Mouse (Mus musculus) midbrain, embryonic 14.5 days (tissue): ENCODE measurements at regions not wholly inside any gene's neighbourhood (a gene's known extent, or its start where the extent isn't known, plus 50 kb on each side); places are given as distances from the start of the nearest gene placed in this dataset.
A peak's percentile ranks its signal among the peaks of the same experiment; 100 is the strongest.

Source experiments
- ATAC-seq: fragments of 200-750 bp; cut with Nextera tagmentation; 2 replicates; pipeline ENCODE4 v1.8.0; 2017; ENCODE audit warnings: moderate number of reproducible peaks, moderate library complexity; ENCODE audit not compliant: low FRiP score, low TSS enrichment
- DNase-seq: peaks from one replicate; pipeline ENCODE4 v3.0.0-alpha.2; 2015
- H3K27ac ChIP-seq: fragments of 300-500 bp; sonication (generic); replicated peaks from 2 replicates; pipeline ENCODE4 v1.5.1; 2014; ENCODE audit warnings: mild to moderate bottlenecking, low read depth, low read length, moderate library complexity
- H3K27me3 ChIP-seq: fragments of 300-500 bp; sonication (generic); 2 replicates; pipeline ENCODE4 v1.6.1; 2014; ENCODE audit warnings: low read length, control low read depth, mixed read lengths; ENCODE audit not compliant: control insufficient read depth, insufficient read depth
- H3K36me3 ChIP-seq: fragments of 300-500 bp; sonication (generic); 2 replicates; pipeline ENCODE4 v1.6.1; 2014; ENCODE audit warnings: low read length, control low read depth; ENCODE audit not compliant: control insufficient read depth, insufficient read depth
- H3K4me1 ChIP-seq: fragments of 300-500 bp; sonication (generic); 2 replicates; pipeline ENCODE4 v1.6.1; 2014; ENCODE audit warnings: mild to moderate bottlenecking, antibody characterized with exemption, low read length, control low read depth; ENCODE audit not compliant: control insufficient read depth, insufficient read depth
- H3K4me2 ChIP-seq: fragments of 300-500 bp; sonication (generic); 2 replicates; pipeline ENCODE4 v1.6.1; 2014; ENCODE audit warnings: mild to moderate bottlenecking, low read length, moderate library complexity
- H3K4me3 ChIP-seq: fragments of 300-500 bp; sonication (generic); replicated peaks from 2 replicates; pipeline ENCODE4 v1.5.1; 2014; ENCODE audit warnings: low read depth, low read length
- H3K9ac ChIP-seq: fragments of 300-500 bp; sonication (generic); replicated peaks from 2 replicates; pipeline ENCODE4 v1.6.1; 2014; ENCODE audit warnings: mild to moderate bottlenecking, low read length, moderate library complexity
- H3K9me3 ChIP-seq: fragments of 300-500 bp; sonication (generic); 2 replicates; pipeline ENCODE4 v1.6.1; 2016; ENCODE audit warnings: low read length, control low read depth, mixed read lengths; ENCODE audit not compliant: control insufficient read depth
- WGBS: fragments of 180-500 bp; shearing (Covaris S2); extraction: QIAGEN DNeasy Blood & Tissue Kit; methylation state at CpG from one replicate; pipeline ENCODE4 v1.1.7; 2014; 5-methylcytosine and 5-hydroxymethylcytosine counted together

DNA sequence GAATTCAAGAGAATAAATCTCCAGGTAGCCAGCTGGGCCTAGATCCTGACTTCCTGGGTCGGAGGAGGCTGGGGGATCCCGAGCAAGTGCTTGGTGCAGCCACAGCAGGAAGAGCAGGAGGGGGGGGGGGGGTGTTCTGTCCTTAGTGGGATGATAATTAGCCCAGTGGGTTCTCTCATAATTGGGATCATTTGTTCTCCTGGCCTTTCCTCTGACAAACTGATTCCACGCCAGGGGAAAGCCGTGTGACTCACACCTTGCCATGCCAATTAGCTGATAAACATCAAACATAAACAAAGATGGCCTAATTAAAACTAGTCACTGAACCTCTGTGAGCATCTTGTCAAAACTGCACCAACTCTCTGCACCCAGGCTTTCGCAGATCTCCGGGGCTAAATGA, 55.5 kb upstream of the Pax6 start:
- no peak for ATAC-seq
- 69% methylated on average over 6 of the region's 6 CpGs for WGBS
- Histone ChIP-seq H3K27me3 (peaks cover 33% of the 10 kb centered on the region), H3K4me3 (no peak overlapping the region), H3K4me1 (peaks cover 11% of the 10 kb centered on the region; the same call in 1 of the 2 replicates), H3K4me2 (no peak overlapping the region), H3K27ac (no peak overlapping the region), H3K36me3 (no peaks in the 10 kb centered on the region), H3K9ac (no peak overlapping the region), H3K9me3 (no peaks in the 10 kb centered on the region)
- DNase-seq, result no peak

DNA sequence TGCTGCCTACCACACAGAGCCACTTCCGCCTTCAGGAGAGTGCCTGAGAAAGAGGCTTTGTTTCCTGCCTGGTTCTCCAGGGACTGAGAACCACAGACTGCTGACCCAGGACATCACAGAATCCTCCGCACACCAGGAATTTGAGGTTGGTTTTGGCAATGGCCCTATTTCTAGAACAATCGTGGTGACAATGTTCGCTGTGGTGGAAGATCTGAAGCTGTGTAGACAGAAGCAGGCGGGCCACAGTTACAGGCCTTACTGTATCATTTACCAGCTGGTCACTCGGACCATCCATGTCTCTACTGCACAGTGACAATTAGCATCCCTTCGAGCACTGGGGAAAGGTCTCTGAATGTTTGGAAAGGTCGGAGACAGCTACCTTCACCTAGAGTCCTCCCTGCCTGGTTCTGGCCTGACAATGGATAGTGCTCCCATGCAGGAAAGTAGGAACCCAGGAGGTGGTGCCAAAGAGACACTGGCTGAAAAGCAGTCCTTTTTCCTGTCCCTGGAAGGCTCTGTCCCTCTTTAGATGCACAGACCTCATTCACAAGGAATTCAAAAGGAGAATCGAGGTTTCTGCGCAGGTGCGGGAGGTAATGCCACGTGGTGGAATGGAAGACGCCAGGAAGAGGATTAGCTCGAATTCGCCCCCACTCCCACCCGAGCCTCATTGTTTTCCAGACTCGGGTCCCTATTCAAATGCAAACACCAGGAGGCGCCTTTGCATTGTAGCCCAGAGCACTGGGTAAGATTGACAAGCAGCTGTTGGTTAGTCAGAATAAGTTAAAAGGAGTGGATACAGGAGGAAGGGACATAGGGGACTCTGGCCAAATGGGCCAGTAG, 52.6 kb upstream of the Pax6 start:
- H3K27ac ChIP-seq, result no peak overlapping the region
- DNase-seq (peak; percentile 83), ATAC-seq (peak; percentile 71)
- H3K9me3 ChIP-seq, result no peaks in the 10 kb centered on the region
- 23% methylated on average over 18 of the region's 18 CpGs for WGBS
- H3K4me2 ChIP-seq, result peak overlapping the region; percentile 38
- 0 out of 2 replicates have a peak overlapping the region, but pooled peaks have one; percentile 28 for H3K9ac ChIP-seq
- peaks cover 9% of the 10 kb centered on the region for H3K27me3 ChIP-seq
- H3K4me1 ChIP-seq, result peaks cover 11% of the 10 kb centered on the region; the same call in 1 of the 2 replicates
- 0 out of 2 replicates have a peak overlapping the region, but pooled peaks have one; percentile 4 for H3K4me3 ChIP-seq
- H3K36me3 ChIP-seq, result no peaks in the 10 kb centered on the region
